Mouse (Mus musculus) right cerebral cortex, postnatal 36 days (tissue): Measurements from ENCODE around the gene Trpm8.

Experiments used
- DNase-seq, 2 experiments: peaks; one replicate each; pipeline ENCODE4 v3.0.0; 2022; ENCODE audit warnings: low spot score in 2 of 2, mixed read lengths in 1 of 2

Gene Trpm8

GRCm38 (mm10) chr1:88277098-88277817, at the start of gene Trpm8, which contains the start of gene Hjurp:
Gene Trpm8 (plus strand): TSS chr1:88277661.
Gene Hjurp (minus strand): TSS chr1:88277633.
- peak; percentile 100 for DNase-seq

GRCm38 (mm10) chr1:88228121-88228520, 49.3 kb upstream of the Trpm8 start:
- DNase-seq: no peak

DNA sequence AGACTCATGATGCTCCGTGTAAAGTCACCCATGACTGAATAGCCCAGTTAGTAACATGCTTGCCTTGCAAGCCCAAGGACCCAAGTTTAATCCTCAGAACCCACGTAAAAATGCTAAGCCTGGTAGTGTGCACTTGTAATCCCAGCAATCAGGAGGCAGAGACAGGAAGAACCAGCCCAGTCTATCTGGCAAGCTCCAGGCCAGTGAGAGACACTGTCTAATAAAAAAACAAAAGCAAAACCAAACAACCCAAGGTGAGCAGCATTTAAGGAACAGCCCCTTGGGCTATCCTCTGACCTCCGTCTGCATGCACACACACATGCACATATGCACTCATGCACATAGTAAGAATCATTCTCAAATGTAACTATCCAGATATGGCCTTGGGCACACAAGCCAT, 47.9 kb upstream of the Trpm8 start:
- DNase-seq: no peak

GRCm38 (mm10) chr1:88229986-88230385, 47.5 kb upstream of the Trpm8 start:
- no peak for DNase-seq

- no peak for DNase-seq
These were observed 47.0 kb upstream of the Trpm8 start for GRCm38 (mm10) chr1:88230421-88230820.

DNA sequence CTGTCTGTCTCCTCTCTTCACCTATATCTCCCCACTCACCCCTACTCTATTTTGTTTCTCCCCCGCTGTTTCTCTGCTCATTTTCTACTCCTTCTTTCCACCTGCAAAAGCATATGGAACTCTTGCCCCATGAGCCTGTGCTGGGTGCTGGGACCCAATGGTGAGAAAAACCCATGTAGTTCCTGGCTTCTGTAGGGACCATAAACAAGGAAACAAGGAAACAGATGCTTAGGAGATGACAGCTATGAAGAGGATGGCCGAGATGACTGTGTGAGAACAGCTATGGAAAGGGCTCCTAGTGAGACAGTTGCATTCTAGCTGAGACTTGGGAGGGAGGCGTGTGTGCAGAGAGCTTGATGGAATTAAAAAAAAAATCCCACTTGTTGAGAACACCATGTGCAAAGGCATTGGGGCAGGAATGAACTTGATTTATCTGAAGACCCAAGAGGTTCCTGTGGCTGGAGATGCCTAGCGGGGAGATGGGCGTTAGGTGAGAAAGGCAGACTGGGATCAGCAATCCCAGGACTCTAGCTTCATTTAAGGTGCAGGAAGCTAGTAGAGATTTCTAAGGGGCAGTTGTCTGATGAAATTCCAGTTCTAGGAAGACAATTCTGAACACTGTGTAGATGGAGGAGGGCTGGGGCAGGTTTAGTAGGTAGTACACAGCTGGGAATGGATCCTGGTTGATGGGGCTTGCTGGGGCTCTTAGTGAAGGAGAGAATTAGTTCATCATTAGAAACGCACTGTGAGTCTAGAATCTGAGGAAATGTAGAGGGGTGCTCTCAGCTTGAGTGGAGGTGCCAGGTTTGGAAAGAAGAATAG, 46.3 kb upstream of the Trpm8 start:
- DNase-seq: no peak

DNA sequence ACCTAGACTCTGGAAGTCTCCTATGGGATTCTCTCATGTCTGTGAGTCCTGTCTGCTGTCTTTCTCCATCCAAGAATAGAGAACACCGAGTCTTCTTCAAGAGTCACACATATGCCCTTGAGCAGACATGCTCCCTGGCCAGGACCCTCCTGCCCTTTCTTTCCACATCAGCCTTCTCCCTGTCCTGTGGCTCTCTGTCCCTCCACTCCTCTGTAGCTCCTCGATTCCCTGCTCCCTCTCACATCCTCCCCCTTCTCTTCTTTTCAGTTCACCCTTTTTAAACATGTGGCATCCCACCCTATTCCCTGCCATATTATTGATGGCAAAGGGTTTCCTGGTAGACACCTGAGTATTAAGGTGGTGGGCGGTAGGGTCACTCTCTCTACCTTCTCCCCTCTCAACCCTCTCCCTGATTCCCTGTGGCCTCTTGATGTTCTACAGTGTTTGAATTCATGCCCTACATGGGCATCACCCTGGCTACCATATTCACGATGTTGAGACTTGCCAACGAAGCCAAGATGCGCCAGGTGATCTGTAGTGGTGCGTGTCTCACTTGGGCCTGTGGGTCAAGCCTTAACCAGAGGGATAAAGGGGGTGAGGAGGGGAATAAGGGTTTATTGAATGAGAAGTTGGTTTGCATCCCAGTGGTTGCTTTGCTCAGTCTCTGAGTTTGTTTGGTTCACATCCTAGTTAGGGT, 45.5 kb upstream of the Trpm8 start:
- no peak for DNase-seq

- no peak for DNase-seq
These were observed 44.6 kb upstream of the Trpm8 start for GRCm38 (mm10) chr1:88232664-88233380.

DNA sequence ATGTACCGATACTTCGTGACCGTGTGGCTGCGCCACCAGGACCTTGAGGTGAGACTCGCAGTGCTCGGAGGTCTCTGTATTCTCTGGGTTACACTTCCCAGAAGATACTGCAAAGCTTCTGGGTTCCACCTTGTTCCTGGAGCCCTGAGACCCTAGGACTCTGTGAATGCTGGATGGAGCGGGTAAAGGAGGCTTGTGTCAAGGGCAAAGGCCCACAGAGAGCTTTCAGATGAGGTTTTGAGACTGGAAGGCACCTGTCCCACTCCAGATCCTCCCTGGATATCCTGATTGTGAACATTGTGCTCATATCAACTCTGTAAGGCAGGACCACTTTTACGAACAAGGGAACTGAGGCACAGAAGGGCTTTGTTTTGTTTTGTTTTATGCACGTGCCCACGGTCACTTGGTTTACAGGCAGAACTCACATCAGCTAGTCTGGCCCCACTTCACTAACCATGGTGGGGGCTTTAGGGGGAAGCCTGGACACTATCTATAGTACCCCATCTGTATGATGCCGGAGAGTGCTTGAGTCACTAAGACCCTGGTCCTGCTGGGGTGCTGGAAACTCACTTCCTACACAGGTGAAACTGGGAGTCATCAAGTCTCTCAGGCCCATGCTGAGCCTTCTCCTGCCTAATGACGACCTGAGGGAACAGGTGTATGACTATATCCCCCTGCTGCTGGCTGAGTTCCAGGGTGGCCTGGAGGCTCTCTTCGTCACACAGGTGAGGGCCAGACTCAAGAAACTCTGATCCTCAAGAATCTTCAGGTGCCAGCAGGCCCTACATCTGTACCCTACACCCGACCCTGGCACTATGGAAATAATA, 43.8 kb upstream of the Trpm8 start:
- no peak for DNase-seq

GRCm38 (mm10) chr1:88234248-88234610, 43.2 kb upstream of the Trpm8 start:
- DNase-seq: no peak

DNA sequence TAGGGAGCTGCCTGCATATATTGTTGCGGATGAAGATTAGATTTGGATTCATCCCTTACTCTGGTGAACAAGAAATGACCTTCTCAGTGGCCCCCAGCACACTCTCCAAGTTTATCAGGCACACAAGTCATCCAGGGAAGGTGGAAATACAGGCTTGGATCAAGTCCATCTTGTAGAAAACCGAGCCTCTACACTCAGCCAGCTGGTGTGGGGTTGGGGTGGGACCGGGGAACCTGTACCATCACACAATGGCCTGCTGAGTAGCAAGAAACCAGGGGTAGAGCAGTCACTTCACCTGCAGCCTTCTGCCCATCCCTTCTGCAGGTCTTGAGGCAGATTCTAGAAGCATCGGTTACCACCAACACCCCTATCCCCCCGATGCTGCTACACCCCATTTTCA, 42.8 kb upstream of the Trpm8 start:
- DNase-seq: no peak

GRCm38 (mm10) chr1:88235046-88235893, 42.2 kb upstream of the Trpm8 start:
- no peak for DNase-seq

- no peak for DNase-seq
These were observed 41.5 kb upstream of the Trpm8 start for GRCm38 (mm10) chr1:88235894-88236415.

- no peak for DNase-seq
These were observed 40.1 kb upstream of the Trpm8 start for GRCm38 (mm10) chr1:88237311-88237710.

DNA sequence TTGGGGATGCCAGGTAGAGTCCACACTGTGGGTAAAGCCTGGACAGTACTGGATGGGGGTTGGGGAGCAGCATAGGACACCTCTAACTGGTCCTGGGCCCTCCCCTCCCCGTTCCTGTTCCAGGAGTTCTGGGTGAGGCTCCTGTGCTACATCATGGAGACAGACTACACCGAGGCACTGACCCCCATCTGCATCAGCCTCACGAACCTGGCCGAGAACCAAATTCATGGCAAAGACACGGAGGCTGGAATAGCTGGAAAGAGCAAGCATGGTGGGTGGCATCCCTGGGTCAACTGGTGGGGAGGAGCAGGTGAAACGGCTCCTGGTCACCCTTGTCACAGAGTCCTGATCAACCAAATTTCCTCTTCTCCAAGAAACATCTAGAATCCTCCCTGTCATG, 38.7 kb upstream of the Trpm8 start:
- DNase-seq: no peak

- DNase-seq: no peak
These were observed 37.4 kb upstream of the Trpm8 start for GRCm38 (mm10) chr1:88240072-88240471.

DNA sequence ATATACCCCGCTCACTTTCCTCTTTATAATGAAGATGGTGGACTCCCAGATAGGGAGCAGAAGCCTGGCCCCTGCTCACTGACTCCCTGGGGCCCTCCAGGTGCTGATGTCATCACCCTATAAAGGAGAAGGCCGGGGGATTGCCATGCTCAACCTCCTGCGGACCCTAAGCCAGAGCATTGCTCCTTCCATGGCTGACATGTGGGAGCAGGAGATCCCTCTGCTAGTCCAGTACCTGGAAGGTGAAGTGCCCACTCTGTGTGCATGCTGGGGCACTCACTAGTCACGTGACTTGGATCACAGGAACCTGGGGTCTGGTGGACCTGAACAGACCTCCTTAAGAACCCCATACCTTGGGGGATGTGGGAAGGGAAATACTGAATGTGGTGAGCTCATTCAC, 36.9 kb upstream of the Trpm8 start:
- DNase-seq: no peak

DNA sequence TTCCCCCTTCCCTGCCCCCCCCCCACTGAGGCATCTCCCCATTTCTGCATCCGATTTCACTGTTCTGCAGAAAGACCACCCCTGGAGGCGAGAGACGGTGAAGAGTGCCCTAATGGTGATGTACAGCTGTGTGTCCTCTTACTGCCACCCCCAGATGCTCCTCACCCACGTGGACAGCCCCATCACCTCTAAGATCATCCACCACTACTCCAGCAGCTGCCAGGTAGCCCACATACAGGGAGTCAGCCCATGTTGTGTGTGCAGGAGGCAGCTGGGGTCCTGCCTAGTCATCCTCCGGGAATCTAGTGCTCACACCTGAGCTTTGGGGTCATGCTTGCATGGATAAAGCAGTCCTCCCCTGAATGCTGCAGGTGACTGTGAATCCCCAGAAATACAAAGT, 33.6 kb upstream of the Trpm8 start:
- no peak for DNase-seq

GRCm38 (mm10) chr1:88245881-88246280, 31.6 kb upstream of the Trpm8 start:
- DNase-seq: no peak

DNA sequence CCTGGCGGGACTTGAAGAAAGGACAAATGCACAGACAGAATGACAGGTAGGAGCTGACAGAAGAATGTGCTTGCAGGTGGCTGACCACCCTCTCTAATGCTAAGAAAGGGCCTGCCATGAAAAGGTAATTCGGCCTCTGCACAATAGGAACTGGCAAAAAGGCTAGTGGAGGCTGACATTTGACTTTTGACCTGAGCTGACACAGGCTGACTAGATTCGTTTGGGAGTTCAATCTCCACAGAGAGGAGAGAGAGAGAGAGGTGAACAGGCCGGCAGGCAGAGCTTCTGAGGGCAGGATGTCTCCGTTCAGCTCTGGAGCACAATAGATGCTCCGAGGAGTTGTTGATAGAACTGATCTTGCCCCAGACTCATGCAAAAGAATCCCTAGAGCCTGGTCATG, 31.1 kb upstream of the Trpm8 start:
- DNase-seq: no peak
